8 mouse cellular contexts compared by ENCODE assay signal in the genomic region with DNA sequence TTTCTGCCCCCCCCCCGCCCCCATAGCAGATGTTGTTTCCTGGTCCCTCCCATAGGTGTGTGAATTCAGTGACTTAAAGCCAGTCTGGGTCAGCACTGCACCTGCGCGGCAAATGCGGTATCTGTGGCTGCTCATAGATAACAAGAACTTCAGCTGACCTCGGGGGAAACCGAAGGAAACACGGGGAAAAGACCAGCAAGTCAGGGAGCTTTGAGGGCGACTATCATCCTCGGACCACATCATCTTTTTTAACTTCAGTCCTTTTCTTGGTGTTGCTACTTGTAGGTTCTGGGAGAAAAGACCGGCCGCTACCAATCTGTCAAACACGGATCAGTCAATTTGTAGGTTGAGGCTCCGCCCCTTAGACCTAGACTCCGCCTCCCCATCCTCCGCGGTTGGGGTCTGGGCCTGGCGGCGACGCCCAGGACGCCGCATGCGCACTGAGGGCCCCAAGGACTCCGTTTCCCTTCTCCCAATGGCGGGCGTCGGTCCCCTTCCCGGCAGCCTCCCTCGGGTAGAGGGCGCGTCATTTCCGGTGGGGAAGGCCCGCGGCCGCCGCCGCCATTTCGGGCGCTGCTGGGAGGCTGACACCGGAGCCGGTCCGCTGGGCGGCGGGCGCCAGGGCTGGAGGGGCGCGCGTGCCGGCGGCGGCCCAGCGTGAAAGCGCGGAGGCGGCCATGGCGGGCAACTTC. TPM values are rescaled to one million over a fixed set of nuclear protein-coding genes. Genes with fewer than 3 reads are reported as not detected.
DNase-seq lines count a peak whose midpoint lies in the region; ATAC-seq and TF ChIP-seq lines count a peak whose summit lies in the region.

Gene Crk (plus strand): TSS at position 513 of the 692 bp plus-strand sequence.

- peak within 1 kb of the TSS; percentile 95 for H3K9ac ChIP-seq in embryonic facial prominence, embryonic 13.5 days
- H3K9ac ChIP-seq in heart, adult 2 months (ENCODE audit: low read depth, low read length) = peak within 1 kb of the TSS; percentile 97
- H3K9ac ChIP-seq in limb, embryonic 13.5 days = peak within 1 kb of the TSS; percentile 96
- H3K9ac ChIP-seq in midbrain, embryonic 16.5 days (ENCODE audit: low read depth, low read length) = peak within 1 kb of the TSS; percentile 94

- H3K36me3 ChIP-seq in embryonic facial prominence, embryonic 13.5 days = peaks cover 15% of the 10 kb centered on the region
- H3K36me3 ChIP-seq in heart, adult 2 months (ENCODE audit: control insufficient read depth, insufficient read depth, low read length) = peaks cover 26% of the 10 kb centered on the region
- peaks cover 19% of the 10 kb centered on the region for H3K36me3 ChIP-seq in limb, embryonic 13.5 days
- peaks cover 2% of the 10 kb centered on the region; the same call in 1 of the 2 replicates for H3K36me3 ChIP-seq in midbrain, embryonic 16.5 days (ENCODE audit: control insufficient read depth, insufficient read depth, low read length)

- no peak for TF ChIP-seq EP300 in heart, adult 2 months (IDR thresholded peaks at IDR 0.05; ENCODE audit: insufficient read depth, low read depth, low read length)

- H3K27me3 ChIP-seq in embryonic facial prominence, embryonic 13.5 days = no peaks in the 10 kb centered on the region
- H3K27me3 ChIP-seq in heart, adult 2 months (ENCODE audit: control insufficient read depth, insufficient read depth, low read length) = no peaks in the 10 kb centered on the region
- no peaks in the 10 kb centered on the region for H3K27me3 ChIP-seq in limb, embryonic 13.5 days
- no peaks in the 10 kb centered on the region for H3K27me3 ChIP-seq in midbrain, embryonic 16.5 days (ENCODE audit: control insufficient read depth, insufficient read depth, low read depth, low read length)

- peak within 1 kb of the TSS; percentile 95 for H3K27ac ChIP-seq in embryonic facial prominence, embryonic 13.5 days
- H3K27ac ChIP-seq in heart, adult 2 months = peak within 1 kb of the TSS; percentile 99
- peak within 1 kb of the TSS; percentile 93 for H3K27ac ChIP-seq in limb, embryonic 13.5 days
- peak within 1 kb of the TSS; percentile 94 for H3K27ac ChIP-seq in midbrain, embryonic 16.5 days (ENCODE audit: low read length)

- intact Hi-C loops in heart, adult 2 months (cut with DNase I) = loop anchor here (2.0 kb wide), 2 partner anchors 22 to 44 kb away; no protein-coding TSS in a partner anchor

- peaks cover 2% of the 10 kb centered on the region; the same call in 1 of the 2 replicates for H3K79me2 ChIP-seq in heart, adult 2 months (replicated peaks; ENCODE audit: control insufficient read depth, insufficient read depth, low read length)

- H3K4me1 ChIP-seq in embryonic facial prominence, embryonic 13.5 days = peaks cover 16% of the 10 kb centered on the region
- H3K4me1 ChIP-seq in heart, adult 2 months (ENCODE audit: control insufficient read depth, insufficient read depth, low read length) = peaks cover 5% of the 10 kb centered on the region
- H3K4me1 ChIP-seq in limb, embryonic 13.5 days = peaks cover 15% of the 10 kb centered on the region
- H3K4me1 ChIP-seq in midbrain, embryonic 16.5 days (ENCODE audit: control insufficient read depth, insufficient read depth, low read length) = peaks cover 15% of the 10 kb centered on the region

- ATAC-seq in embryonic facial prominence, embryonic 13.5 days (ENCODE audit: insufficient number of reproducible peaks, insufficient read depth, low FRiP score, low TSS enrichment, low read depth) = peak; percentile 96
- ATAC-seq in limb, embryonic 13.5 days (ENCODE audit: low FRiP score, low read depth) = peak; percentile 98
- ATAC-seq in midbrain, embryonic 16.5 days = peak; percentile 98

- under 1% methylated on average over 55 of the region's 55 CpGs for WGBS in embryonic facial prominence, embryonic 13.5 days
- under 1% methylated on average over 47 of the region's 55 CpGs for WGBS in heart, adult 2 months
- 0% methylated on average over 55 of the region's 55 CpGs for WGBS in limb, embryonic 13.5 days
- WGBS in midbrain, embryonic 16.5 days = under 1% methylated on average over 53 of the region's 55 CpGs

- TF ChIP-seq CTCF in heart, adult 2 months (IDR thresholded peaks at IDR 0.05) = no peak

- no peaks in the 10 kb centered on the region for H3K9me3 ChIP-seq in embryonic facial prominence, embryonic 13.5 days
- no peaks in the 10 kb centered on the region for H3K9me3 ChIP-seq in limb, embryonic 13.5 days
- no peaks in the 10 kb centered on the region for H3K9me3 ChIP-seq in midbrain, embryonic 16.5 days (replicated peaks; ENCODE audit: control insufficient read depth, low read length, poor library complexity, severe bottlenecking)

- H3K4me3 ChIP-seq in embryonic facial prominence, embryonic 13.5 days = peak within 1 kb of the TSS; percentile 99
- H3K4me3 ChIP-seq in heart, adult 2 months = peak within 1 kb of the TSS; percentile 93
- peak within 1 kb of the TSS; percentile 99 for H3K4me3 ChIP-seq in limb, embryonic 13.5 days
- H3K4me3 ChIP-seq in midbrain, embryonic 16.5 days (ENCODE audit: low read depth, low read length) = peak within 1 kb of the TSS; percentile 98

- peak; percentile 98 for DNase-seq in 3134 (ENCODE audit: extremely low read depth, insufficient read length, low spot score)
- peak; percentile 99 to 100 for DNase-seq in adrenal gland, postnatal 36 days
- DNase-seq in heart, adult 2 months = peak; percentile 98 to 99
- peak; percentile 98 to 99 for DNase-seq in kidney, adult 8-10 months
- DNase-seq in spleen, postnatal 10 days (ENCODE audit: low spot score in 2 of 2) = peak; percentile 98 to 100

- H3K4me2 ChIP-seq in embryonic facial prominence, embryonic 13.5 days = peak within 1 kb of the TSS; percentile 71
- H3K4me2 ChIP-seq in limb, embryonic 13.5 days (replicated peaks) = peak within 1 kb of the TSS; percentile 86
- H3K4me2 ChIP-seq in midbrain, embryonic 16.5 days (ENCODE audit: low read length) = peak within 1 kb of the TSS; percentile 83

- TF ChIP-seq POLR2A in heart, adult 2 months (IDR thresholded peaks at IDR 0.05; ENCODE audit: insufficient read depth, low read depth, low read length) = peak; percentile 53

RNA-seq across cellular contexts. Expression of gene Crk, which starts in this region (rescaled TPM):
- 100 to 1,000 TPM; 119 TPM for total RNA-seq in adrenal gland, postnatal 36 days (2021)
- polyA plus RNA-seq in embryonic facial prominence, embryonic 13.5 days (2015; fragmentation: Nextera tagmentation; extraction: Ambion mirVana) = 123 and 136 TPM in 2 replicates
- 10 to 100 TPM; 82.9 to 90.3 TPM for total RNA-seq in heart, adult 2 months (2021)
- 27.6 and 64.4 TPM in 2 replicates for polyA plus RNA-seq in heart, adult 2 months (2012; rRNA removed)
- polyA plus RNA-seq in limb, embryonic 13.5 days (2015; fragmentation: Nextera tagmentation; extraction: Ambion mirVana) = 126 and 128 TPM in 2 replicates
- 105 and 118 TPM in 2 replicates for polyA plus RNA-seq in midbrain, embryonic 16.5 days (2015; fragmentation: Nextera tagmentation; extraction: Ambion mirVana)

Comparison
In these comparisons a context has a peak if more than half of its experiments do, and no peak if none do; other contexts are left out.
1. Peak in every context shown above with its lines: DNase-seq, ATAC-seq, H3K4me3 ChIP-seq and H3K27ac ChIP-seq.